Mouse (Mus musculus) left cerebral cortex, postnatal 25 days (tissue): ENCODE measurements around the gene Ager. TPM values are rescaled to one million over a fixed set of nuclear protein-coding genes. Genes with fewer than 3 reads are reported as not detected.

Experiments
- DNase-seq, 2 experiments: peaks; one replicate each; pipeline ENCODE4 v3.0.0; 2022; ENCODE audit warnings: low spot score in 2 of 2, mixed read lengths in 1 of 2
- intact Hi-C: fragments of 180-260 bp; cut with DNase I; formaldehyde crosslinking; loops from one replicate; pipeline ENCODE4 v1.15.1; 2025
- total RNA-seq, 2 experiments: library from RNA; stranded (reverse); gene quantifications; 2 replicates each; pipeline ENCODE4 v1.2.3; 2021

The Ager gene
- total RNA-seq, 2 experiments from 2014 or later = 0.55 to 0.71 TPM

- intact Hi-C loops = loop anchor here (5.0 kb wide), 2 partner anchors 35 to 505 kb away; partner anchors contain the start of genes Brd2 and Pbx2
- DNase-seq = peak; percentile 88 to 93
These were observed 29.7 kb downstream of the Ager start for GRCm38 (mm10) chr17:34627093-34627942.

DNA sequence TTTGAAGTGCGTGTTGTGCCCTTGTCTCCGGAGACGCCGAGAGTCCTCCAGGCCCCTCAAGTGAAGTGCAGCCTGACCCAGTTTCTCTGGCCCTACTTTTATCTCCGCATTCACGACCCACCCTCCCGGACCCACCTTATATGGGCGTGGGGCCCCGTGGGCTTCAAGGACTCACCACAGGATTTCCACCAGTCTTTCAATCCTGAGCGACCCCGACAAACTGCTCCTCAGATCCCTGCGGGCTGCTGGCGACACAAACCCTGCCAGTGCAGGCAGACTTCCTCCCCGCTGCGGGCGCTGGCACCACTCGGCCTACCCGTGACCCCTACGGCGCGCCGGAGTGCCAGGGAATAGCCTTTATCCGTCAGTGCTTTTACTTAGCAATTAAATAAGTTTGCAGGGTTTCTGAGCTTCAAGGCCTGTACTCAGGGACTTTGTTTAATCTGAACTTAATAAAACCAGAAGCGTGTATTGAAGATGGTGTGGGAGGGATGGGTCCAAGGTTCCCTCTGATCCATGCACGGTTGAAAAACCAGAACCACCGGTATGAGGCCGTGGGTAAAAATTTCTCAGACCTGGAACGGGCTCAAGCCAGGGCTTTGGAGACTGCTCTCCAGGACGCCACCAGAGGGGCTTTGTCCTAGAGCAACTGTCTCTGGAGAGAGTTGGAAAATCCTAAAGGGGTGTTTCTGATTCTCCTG, 30.4 kb downstream of the Ager start, which contains the start of gene Ppt2:
Gene Ppt2, minus strand, starts transcription at position 568 of the 701 bp plus-strand sequence.
- no peak for DNase-seq
- intact Hi-C loops = loop anchor here (1.0 to 5.0 kb wide), 4 partner anchors 23 to 506 kb away; partner anchors contain the start of genes Brd2 and Pbx2

- no peak for DNase-seq
- intact Hi-C loops = loop anchor here (1.0 to 5.0 kb wide), 4 partner anchors 23 to 506 kb away; partner anchors contain the start of genes Brd2 and Pbx2
These were observed 30.9 kb downstream of the Ager start for GRCm38 (mm10) chr17:34628644-34628967.

DNA sequence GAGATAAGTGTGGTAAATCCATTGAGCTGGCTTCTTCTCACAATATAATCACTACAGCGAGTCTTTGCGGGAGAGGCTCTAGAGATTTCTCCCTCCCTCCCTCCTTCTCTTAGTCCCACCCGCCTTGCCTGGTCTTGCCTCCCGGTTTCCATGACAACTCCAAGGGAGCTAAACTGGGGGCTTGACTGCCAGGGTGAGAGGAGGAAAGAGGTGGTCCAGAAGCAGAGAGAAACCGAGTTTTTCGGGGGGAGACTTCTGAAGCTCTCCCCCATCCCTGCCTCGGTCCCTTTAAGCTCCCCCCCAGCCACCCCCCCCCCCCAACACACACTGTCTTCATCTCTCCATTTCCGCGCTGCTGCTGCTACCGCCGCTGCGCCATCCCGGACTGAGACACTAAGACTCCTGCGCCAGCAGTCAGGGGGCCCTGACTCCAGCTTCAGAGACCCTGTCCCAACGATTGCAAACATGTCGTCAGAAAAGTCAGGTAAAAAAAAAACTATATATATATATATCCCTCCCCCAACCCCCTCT, 31.6 kb downstream of the Ager start, which contains the start of gene Prrt1:
Gene Prrt1, plus strand, starts transcription at position 313 of the 531 bp plus-strand sequence.
- intact Hi-C loops = loop anchor here (2.0 to 5.0 kb wide), 3 partner anchors 37 to 507 kb away; partner anchors contain the start of genes Brd2 and Pbx2
- peak; percentile 70 to 90 for DNase-seq

GRCm38 (mm10) chr17:34629796-34630603, 32.3 kb downstream of the Ager start:
- intact Hi-C loops = loop anchor here (2.0 to 5.0 kb wide), 3 partner anchors 38 to 508 kb away; partner anchors contain the start of genes Brd2 and Pbx2
- no peak for DNase-seq

DNA sequence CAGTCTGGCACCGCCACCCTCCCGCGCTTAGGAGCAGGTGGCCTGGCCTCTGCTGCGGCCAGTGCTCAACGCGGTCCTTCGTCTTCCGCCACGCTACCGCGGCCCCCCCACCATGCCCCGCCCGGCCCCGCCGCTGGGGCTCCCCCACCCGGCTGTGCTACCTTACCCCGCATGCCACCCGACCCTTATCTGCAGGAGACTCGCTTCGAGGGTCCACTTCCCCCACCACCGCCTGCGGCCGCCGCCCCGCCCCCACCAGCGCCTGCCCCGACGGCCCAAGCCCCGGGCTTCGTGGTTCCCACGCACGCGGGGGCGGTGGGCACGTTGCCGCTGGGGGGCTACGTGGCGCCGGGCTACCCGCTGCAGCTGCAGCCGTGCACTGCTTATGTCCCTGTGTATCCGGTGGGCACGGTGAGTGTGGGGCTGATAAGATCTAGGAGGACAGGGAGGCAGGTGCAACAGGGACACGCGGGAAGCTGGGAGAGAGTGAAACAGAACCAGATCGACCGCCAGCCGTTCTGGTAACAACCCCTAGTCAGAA, 33.2 kb downstream of the Ager start:
- no peak for DNase-seq
- intact Hi-C loops = no loop called here

DNA sequence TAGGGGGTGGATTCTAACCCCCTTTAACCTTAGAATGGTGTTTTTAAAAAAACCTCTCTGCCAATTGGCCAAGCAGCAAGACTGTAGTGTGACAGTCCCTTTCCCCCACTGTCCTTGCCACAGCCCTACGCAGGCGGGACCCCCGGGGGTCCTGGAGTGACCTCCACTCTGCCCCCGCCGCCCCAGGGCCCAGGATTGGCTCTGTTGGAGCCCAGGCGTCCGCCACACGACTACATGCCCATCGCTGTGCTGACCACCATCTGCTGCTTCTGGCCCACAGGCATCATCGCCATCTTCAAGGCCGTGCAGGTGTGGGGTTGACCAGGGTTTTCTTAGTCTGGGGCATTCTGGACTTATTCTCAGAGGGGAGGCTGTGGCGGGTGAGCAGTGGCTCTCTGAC, 34.0 kb downstream of the Ager start:
- intact Hi-C loops = no loop called here
- no peak for DNase-seq

- peak; percentile 83 to 96 for DNase-seq
- intact Hi-C loops = no loop called here
These were observed 34.6 kb downstream of the Ager start for GRCm38 (mm10) chr17:34632261-34632691.

DNA sequence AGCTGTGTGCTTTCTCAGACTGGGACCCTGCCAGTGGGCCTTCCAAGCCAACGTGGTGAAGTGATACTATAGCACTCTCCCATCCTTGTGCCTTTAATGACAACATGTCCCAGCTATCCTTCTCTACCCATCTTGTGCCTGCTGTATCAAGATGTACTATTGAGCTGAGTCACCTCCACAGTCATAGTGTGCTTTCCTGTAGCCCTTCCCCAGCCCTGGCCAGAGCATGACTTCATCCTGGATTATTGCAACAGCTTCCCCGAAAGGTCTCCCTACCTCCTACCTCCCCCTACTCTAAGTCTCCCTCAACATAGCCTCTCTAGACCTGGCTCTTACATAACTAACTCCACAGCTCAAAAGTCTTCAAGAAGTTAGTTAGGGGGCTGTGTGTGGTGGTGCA, 38.0 kb downstream of the Ager start:
- intact Hi-C loops = no loop called here
- no peak for DNase-seq

DNA sequence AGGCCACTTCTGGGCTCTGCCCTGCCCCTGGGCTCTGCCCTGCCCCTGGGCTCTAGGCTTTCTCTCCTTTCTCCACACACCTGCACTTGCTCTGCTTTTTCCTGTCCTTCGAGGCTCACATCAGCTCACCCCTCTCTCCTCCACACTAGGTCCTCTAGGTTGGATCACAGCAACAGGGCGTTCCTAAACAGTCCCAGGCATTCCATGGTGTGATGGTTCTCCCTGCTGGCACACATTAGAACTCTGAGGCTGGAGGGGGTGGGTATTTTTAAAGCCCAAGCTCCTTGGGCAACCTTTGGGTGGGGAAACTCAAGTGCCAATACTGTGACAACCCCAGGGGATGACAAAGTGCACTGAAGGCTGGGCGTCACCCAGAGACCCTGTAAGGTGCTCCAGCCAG, 39.8 kb downstream of the Ager start:
- intact Hi-C loops = no loop called here
- DNase-seq = no peak

DNA sequence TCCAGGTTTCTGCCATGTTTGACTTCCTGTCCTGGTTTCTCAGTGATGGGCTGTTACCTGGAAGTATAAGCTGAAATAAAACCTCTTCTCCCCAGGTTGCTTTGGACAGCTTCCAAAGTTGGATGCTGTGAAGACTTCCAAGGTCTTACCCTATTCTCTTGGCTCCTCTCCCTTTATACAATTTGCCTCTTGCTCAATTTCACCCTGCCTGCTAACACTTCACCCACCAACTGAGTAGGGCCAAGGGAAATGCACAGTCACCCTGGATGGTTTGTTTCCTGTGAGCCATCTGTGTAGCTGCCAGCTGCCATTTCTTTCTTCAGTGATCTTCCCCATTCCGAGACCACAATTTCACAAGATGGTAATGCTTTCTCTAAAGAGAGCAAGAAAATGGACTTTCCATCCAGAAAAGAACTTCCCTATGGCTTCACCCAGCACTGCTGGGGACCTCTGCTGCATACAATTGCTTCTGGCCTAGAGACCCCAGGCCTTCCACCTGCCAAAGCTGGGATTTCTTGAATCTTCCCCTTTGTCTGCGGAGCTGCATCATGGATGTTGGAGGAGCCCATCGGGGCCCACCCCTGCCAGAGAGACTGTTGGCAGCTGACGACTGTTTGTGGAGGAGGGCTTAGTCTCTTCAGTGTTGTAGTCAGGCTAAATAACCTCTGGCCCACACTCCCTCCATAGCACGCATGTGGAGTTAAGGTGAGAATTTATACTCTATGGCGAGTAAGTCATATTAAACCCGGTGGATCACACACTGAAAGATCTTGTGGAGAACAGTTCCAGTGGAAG, 42.0 kb downstream of the Ager start:
- no peak for DNase-seq
- intact Hi-C loops = no loop called here

DNA sequence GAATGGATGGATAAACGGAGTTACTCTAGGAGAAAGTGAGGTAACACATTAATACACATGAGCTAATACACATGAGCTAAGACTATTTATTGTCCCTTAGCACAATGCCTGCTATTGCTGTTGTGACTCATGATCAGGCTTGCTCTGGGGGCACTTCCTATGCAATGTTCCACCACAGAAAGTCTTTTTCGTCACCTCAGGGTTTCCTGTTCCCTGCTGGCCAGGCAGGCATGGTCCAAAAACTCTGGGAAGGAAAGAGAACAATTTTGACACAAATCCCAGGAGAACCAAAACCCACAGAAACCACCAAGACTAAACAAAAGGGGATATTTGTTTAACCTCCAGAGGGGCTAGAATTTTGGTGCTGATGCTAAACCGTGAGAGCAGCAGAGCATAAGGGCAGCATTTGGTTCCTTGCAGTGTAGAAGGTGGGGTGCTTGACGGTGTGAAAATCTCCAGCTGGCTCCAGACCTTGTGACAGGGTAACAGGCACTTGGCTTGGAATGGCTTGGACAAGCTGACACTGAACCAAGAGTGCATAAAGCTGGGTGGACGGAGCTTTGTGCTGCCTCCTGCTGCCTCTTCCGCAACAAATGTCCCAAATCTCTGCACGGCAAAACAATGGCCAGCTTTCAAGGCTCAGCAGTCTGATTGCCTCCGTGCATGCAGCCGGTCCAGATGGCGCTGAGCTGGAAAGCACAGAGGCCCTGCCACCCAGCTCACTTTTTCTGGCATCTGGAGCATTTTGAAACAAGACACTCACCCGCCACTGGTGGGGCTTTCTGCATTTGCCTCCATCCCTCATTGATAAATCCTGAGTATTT, 43.3 kb downstream of the Ager start:
- DNase-seq = peak; percentile 21 to 59
- intact Hi-C loops = no loop called here

- intact Hi-C loops = no loop called here
- no peak for DNase-seq
These were observed 44.3 kb downstream of the Ager start for GRCm38 (mm10) chr17:34641945-34642344.

- intact Hi-C loops = no loop called here
- no peak for DNase-seq
These were observed 45.7 kb downstream of the Ager start for GRCm38 (mm10) chr17:34643379-34643778.

DNA sequence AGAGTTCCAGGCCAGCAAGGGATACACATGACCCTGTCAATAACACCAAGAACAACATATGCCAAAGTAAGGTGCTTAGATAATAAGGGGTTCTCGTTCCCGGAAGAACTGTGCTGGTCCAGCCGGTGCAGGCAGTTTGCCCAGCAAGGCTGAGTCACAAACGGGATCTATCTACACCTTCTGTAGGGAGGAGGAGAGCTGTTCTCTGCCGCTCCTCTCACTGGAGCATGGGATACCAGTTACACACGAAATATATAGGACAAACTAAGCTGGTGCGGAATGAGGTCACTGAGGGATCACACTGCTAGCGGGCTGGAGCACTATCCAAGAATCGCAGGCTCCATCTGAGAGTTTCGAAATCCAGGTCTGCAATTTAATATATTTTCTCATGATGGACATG, 46.3 kb downstream of the Ager start:
- peak; percentile 28 to 80 for DNase-seq
- intact Hi-C loops = no loop called here

- intact Hi-C loops = no loop called here
These were observed 46.9 kb downstream of the Ager start, which contains the start of gene Fkbpl for GRCm38 (mm10) chr17:34644608-34645007. Gene Fkbpl, plus strand, starts transcription at chr17:34644764.

GRCm38 (mm10) chr17:34645256-34645829, 47.7 kb downstream of the Ager start:
- DNase-seq = peak in 1 of 2 experiments; percentile 2
- intact Hi-C loops = no loop called here

More at GRCm38 (mm10) chr17:34644608-34645007, 46.9 kb downstream of the Ager start, which contains the start of gene Fkbpl:
- peak; percentile 97 to 99 for DNase-seq
